Mouse (Mus musculus) heart, postnatal 0 days (tissue): Measurements from ENCODE around the gene Bhlhb9. TPM values are rescaled to one million over a fixed set of nuclear protein-coding genes. Genes with fewer than 3 reads are reported as not detected.

Experiments used
- ATAC-seq: fragments of 200-750 bp; cut with Nextera tagmentation; 2 replicates; pipeline ENCODE4 v1.8.0; 2017; ENCODE audit warnings: low read depth, moderate number of reproducible peaks, moderate library complexity; ENCODE audit not compliant: insufficient read depth
- DNase-seq: peaks from one replicate; pipeline ENCODE4 v3.0.0-alpha.2; 2016; ENCODE audit warnings: low spot score
- H3K27ac ChIP-seq: fragments of 300-500 bp; sonication (generic); 2 replicates; pipeline ENCODE4 v1.5.1; 2014; ENCODE audit warnings: low read depth, mild to moderate bottlenecking
- H3K27me3 ChIP-seq: fragments of 300-500 bp; sonication (generic); 2 replicates; pipeline ENCODE4 v1.6.1; 2014; ENCODE audit warnings: low read length, mixed read lengths; ENCODE audit not compliant: control insufficient read depth, insufficient read depth
- H3K36me3 ChIP-seq: fragments of 300-500 bp; sonication (generic); replicated peaks from 2 replicates; pipeline ENCODE4 v1.6.1; 2014; ENCODE audit warnings: low read length, mixed read lengths; ENCODE audit not compliant: control insufficient read depth, insufficient read depth
- H3K4me1 ChIP-seq: fragments of 300-500 bp; sonication (generic); 2 replicates; pipeline ENCODE4 v1.6.1; 2014; ENCODE audit warnings: antibody characterized with exemption; ENCODE audit not compliant: control insufficient read depth, insufficient read depth
- H3K4me2 ChIP-seq: fragments of 300-500 bp; sonication (generic); 2 replicates; pipeline ENCODE4 v1.6.1; 2014; ENCODE audit warnings: low read depth, mild to moderate bottlenecking, low read length, moderate library complexity
- H3K4me3 ChIP-seq: fragments of 300-500 bp; sonication (generic); 2 replicates; pipeline ENCODE4 v1.5.1; 2014; ENCODE audit warnings: low read depth, low read length
- H3K9ac ChIP-seq: fragments of 300-500 bp; sonication (generic); replicated peaks from 2 replicates; pipeline ENCODE4 v1.6.1; 2014; ENCODE audit warnings: low read depth, low read length, mixed read lengths
- H3K9me3 ChIP-seq: fragments of 300-500 bp; sonication (generic); replicated peaks from 2 replicates; pipeline ENCODE4 v1.6.1; 2016; ENCODE audit warnings: low read length; ENCODE audit not compliant: control insufficient read depth
- CTCF ChIP-seq: IDR thresholded peaks from 2 replicates; pipeline ENCODE4 v1.5.1; 2016; ENCODE audit warnings: antibody characterized with exemption, control low read depth, low read depth
- EP300 ChIP-seq: IDR thresholded peaks from 2 replicates; pipeline ENCODE4 v1.6.1; 2016; ENCODE audit warnings: antibody characterized with exemption, low read depth
- WGBS: fragments of 180-500 bp; shearing (Covaris S2); extraction: QIAGEN DNeasy Blood & Tissue Kit; methylation state at CpG from one replicate; pipeline ENCODE4 v1.1.7; 2014; 5-methylcytosine and 5-hydroxymethylcytosine counted together
- microRNA counts: library from miRNA; unstranded; fragments of <30 nt; microRNA quantifications from one replicate; lab custom pipeline; 2015
- microRNA-seq: library from miRNA; unstranded; fragments of <30 nt; microRNA quantifications from one replicate; pipeline ENCODE4, GENCODE M21; 2016
- polyA plus RNA-seq: library from polyadenylated mRNA; unstranded; fragments of >200 nt; fragmentation: Nextera tagmentation; extraction: Ambion mirVana; gene quantifications from 2 replicates; pipeline ENCODE4 v1.2.1, GENCODE M21; 2015
- total RNA-seq: library from RNA; depleted of rRNA; stranded (reverse); fragments of >200 nt; gene quantifications from 2 replicates; pipeline ENCODE4 v1.2.3, GENCODE M21; 2014; ENCODE audit warnings: low replicate concordance; rRNA removed

The Bhlhb9 gene
- total and polyA plus RNA-seq, 2 experiments from 2014 or later: 44.6 to 48.8 TPM

DNA sequence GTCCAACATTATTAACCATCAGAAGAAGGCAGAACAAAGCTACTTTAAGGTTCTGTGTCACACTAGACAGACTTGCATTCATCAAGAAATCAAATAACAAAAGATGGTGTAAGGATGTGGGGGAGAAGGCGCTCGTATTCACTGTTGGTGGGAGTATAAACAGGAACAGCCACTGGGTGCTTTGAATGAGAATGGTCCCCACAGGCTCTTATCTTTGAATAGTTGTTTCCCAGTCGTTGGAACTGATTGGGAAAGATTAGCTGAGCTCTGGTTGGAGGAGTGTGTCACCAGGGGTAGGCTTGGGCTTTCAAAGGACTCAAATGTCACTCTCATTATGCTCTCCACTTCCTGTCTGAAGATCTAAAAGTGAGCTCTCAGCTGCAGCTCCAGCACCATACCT lies 128.5 kb downstream of the Bhlhb9 start:
- 48% methylated on average over 3 of the region's 3 CpGs for WGBS

GRCm38 (mm10) chrX:135928588-135928987 lies 131.2 kb downstream of the Bhlhb9 start:
- no peak for DNase-seq
- Histone ChIP-seq H3K27ac (no peak overlapping the region), H3K27me3 (no peaks in the 10 kb centered on the region), H3K4me1 (no peaks in the 10 kb centered on the region), H3K4me2 (no peak overlapping the region), H3K9ac (no peak overlapping the region), H3K4me3 (no peak overlapping the region), H3K9me3 (no peaks in the 10 kb centered on the region), H3K36me3 (no peaks in the 10 kb centered on the region)
- TF ChIP-seq CTCF (no peak), EP300 (no peak)
- ATAC-seq: no peak

More for the DNA sequence above, 128.5 kb downstream of the Bhlhb9 start:
- DNase-seq (no peak), ATAC-seq (no peak)
- Histone ChIP-seq H3K9me3 (no peaks in the 10 kb centered on the region), H3K4me2 (no peak overlapping the region), H3K4me3 (no peak overlapping the region), H3K4me1 (no peaks in the 10 kb centered on the region), H3K9ac (no peak overlapping the region), H3K36me3 (no peaks in the 10 kb centered on the region), H3K27me3 (no peaks in the 10 kb centered on the region), H3K27ac (no peak overlapping the region)
- no peak for TF ChIP-seq EP300
- TF ChIP-seq CTCF: no peak

DNA sequence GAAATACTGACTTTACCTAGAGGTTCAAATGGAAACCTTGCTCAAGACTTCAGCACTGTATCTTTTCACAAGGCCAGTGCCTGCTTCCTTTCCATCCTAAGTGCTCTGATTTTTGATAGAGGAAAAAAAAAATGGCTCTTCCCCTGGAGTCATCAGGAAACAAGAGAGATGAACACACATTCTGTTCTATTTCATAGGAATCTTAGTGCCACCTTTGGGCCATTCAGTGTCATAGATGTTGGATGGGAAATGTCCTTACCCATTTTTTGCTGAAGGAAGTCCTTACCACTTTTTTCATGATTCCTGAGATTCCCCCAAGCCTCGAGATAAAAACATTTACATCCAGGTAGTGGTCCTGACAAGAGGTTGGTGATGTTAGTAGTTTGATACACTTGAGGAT lies 139.1 kb downstream of the Bhlhb9 start:
- Histone ChIP-seq H3K27ac (no peak overlapping the region), H3K4me1 (no peaks in the 10 kb centered on the region), H3K4me2 (no peak overlapping the region), H3K9ac (no peak overlapping the region), H3K9me3 (no peaks in the 10 kb centered on the region), H3K36me3 (no peaks in the 10 kb centered on the region), H3K27me3 (no peaks in the 10 kb centered on the region), H3K4me3 (no peak overlapping the region)
- DNase-seq: no peak
- ATAC-seq: no peak
- 37% methylated on average over 1 of the region's 1 CpGs for WGBS
- TF ChIP-seq CTCF (no peak), EP300 (no peak)

MicroRNAs within 50 kb of the gene (microRNA counts, 519-probe panel; counts per million panel counts)
- not detected for microRNA mmu-miR-1970 (lab: Ali Mortazavi, UCI)

Small RNA genes within 50 kb of the gene (microRNA-seq; reads per million reads assigned to microRNA genes)
- not detected for gene Mir1970

Other genes starting within 250 kb of the Bhlhb9 start
- 0.81 TPM in 1 of 2 replicates, not detected in the other for gene Nxf7, start 198.8 kb upstream of the Bhlhb9 start, total RNA-seq
- gene Nxf7, start 198.8 kb upstream of the Bhlhb9 start, polyA plus RNA-seq: 0.16 and 0.18 TPM in 2 replicates
- not detected in 2 replicates for gene Prame, start 169.9 kb upstream of the Bhlhb9 start, total RNA-seq
- not detected in 2 replicates for gene Prame, start 169.9 kb upstream of the Bhlhb9 start, polyA plus RNA-seq
- gene Tcp11x2, start 103.8 kb upstream of the Bhlhb9 start, total RNA-seq: not detected in 2 replicates
- not detected in 2 replicates for gene Tcp11x2, start 103.8 kb upstream of the Bhlhb9 start, polyA plus RNA-seq
- not detected in 2 replicates for gene Tmsb15a, start 72.3 kb upstream of the Bhlhb9 start, total RNA-seq
- 0.88 TPM in 1 of 2 replicates, not detected in the other for gene Tmsb15a, start 72.3 kb upstream of the Bhlhb9 start, polyA plus RNA-seq
- gene Armcx5, start 54.9 kb upstream of the Bhlhb9 start, total RNA-seq: 4.8 and 5.4 TPM in 2 replicates
- 9.4 and 12.3 TPM in 2 replicates for gene Armcx5, start 54.9 kb upstream of the Bhlhb9 start, polyA plus RNA-seq
- 16.7 and 23.0 TPM in 2 replicates for gene Gprasp1, start 54.9 kb upstream of the Bhlhb9 start, total RNA-seq
- 11.7 and 13.0 TPM in 2 replicates for gene Gprasp1, start 54.9 kb upstream of the Bhlhb9 start, polyA plus RNA-seq
- gene Gprasp2, start 41.4 kb downstream of the Bhlhb9 start, total RNA-seq: 8.8 and 13.3 TPM in 2 replicates
- gene Gprasp2, start 41.4 kb downstream of the Bhlhb9 start, polyA plus RNA-seq: 6.7 and 7.0 TPM in 2 replicates
- gene Arxes2, start 196.2 kb downstream of the Bhlhb9 start, total RNA-seq: 14.9 and 31.1 TPM in 2 replicates
- 37.5 and 37.7 TPM in 2 replicates for gene Arxes2, start 196.2 kb downstream of the Bhlhb9 start, polyA plus RNA-seq
- gene Arxes1, start 235.8 kb downstream of the Bhlhb9 start, total RNA-seq: 1.5 and 3.5 TPM in 2 replicates
- gene Arxes1, start 235.8 kb downstream of the Bhlhb9 start, polyA plus RNA-seq: 11.7 TPM in 2 replicates